Mouse (Mus musculus): ENCODE results near the gene Ddx54. TPM values are rescaled to one million over a fixed set of nuclear protein-coding genes. Genes with fewer than 3 reads are reported as not detected.
A peak's percentile ranks its signal among the peaks of the same experiment; 100 is the strongest.

The Ddx54 gene
- polyA plus RNA-seq (2017; shearing (Covaris generic)): 10 to 100 TPM; 14.4 to 18.6 TPM

- ATAC-seq: peak; percentile 73
Observed at GRCm38 (mm10) chr5:120612442-120612821, at the start of gene Ddx54, which contains the start of gene Rita1. TSS of gene Ddx54 (plus strand) at chr5:120612739. TSS of gene Rita1 (minus strand) at chr5:120612589.

- ATAC-seq: no peak
Observed at GRCm38 (mm10) chr5:120562956-120563913, 49.3 kb upstream of the Ddx54 start.

GRCm38 (mm10) chr5:120563914-120564311, 48.6 kb upstream of the Ddx54 start:
- ATAC-seq: no peak

GRCm38 (mm10) chr5:120565171-120565905, 47.2 kb upstream of the Ddx54 start:
- no peak for ATAC-seq

GRCm38 (mm10) chr5:120566101-120566500, 46.4 kb upstream of the Ddx54 start:
- no peak for ATAC-seq

- ATAC-seq: no peak
Observed at GRCm38 (mm10) chr5:120566681-120567252, 45.8 kb upstream of the Ddx54 start.

- no peak for ATAC-seq
Observed at GRCm38 (mm10) chr5:120567253-120567701, 45.3 kb upstream of the Ddx54 start.

- ATAC-seq: no peak
Observed at GRCm38 (mm10) chr5:120567761-120568211, 44.8 kb upstream of the Ddx54 start.

GRCm38 (mm10) chr5:120568336-120568768, 44.2 kb upstream of the Ddx54 start:
- no peak for ATAC-seq

GRCm38 (mm10) chr5:120568964-120569363, 43.6 kb upstream of the Ddx54 start:
- no peak for ATAC-seq

- ATAC-seq: no peak
Observed at GRCm38 (mm10) chr5:120569791-120570190, 42.7 kb upstream of the Ddx54 start.

- no peak for ATAC-seq
Observed at GRCm38 (mm10) chr5:120570289-120570897, 42.1 kb upstream of the Ddx54 start.

GRCm38 (mm10) chr5:120571056-120571740, 41.3 kb upstream of the Ddx54 start:
- ATAC-seq: no peak

GRCm38 (mm10) chr5:120574469-120575063, 38.0 kb upstream of the Ddx54 start:
- no peak for ATAC-seq

- ATAC-seq: peak; percentile 22
Observed at GRCm38 (mm10) chr5:120576781-120577301, 35.7 kb upstream of the Ddx54 start.

GRCm38 (mm10) chr5:120577935-120578441, 34.6 kb upstream of the Ddx54 start:
- peak; percentile 40 for ATAC-seq

- peak; percentile 78 for ATAC-seq
Observed at GRCm38 (mm10) chr5:120578504-120579081, 33.9 kb upstream of the Ddx54 start.

GRCm38 (mm10) chr5:120579211-120579897, 33.2 kb upstream of the Ddx54 start:
- no peak for ATAC-seq

GRCm38 (mm10) chr5:120579898-120580626, 32.5 kb upstream of the Ddx54 start:
- ATAC-seq: no peak
